Comparison of ENCODE assay signal across 18 mouse cellular contexts in genomic region chr2:173248822-173249221, GRCm38 (mm10). TPM values are rescaled to one million over a fixed set of nuclear protein-coding genes. Genes with fewer than 3 reads are reported as not detected.
"Had no signal": no experiment of that assay in that cellular context is flagged by ENCODE, and none has a peak within 500 bp of the region (broad histone marks: within the 10 kb centered on the region; RNA-seq: fewer than 3 reads in every experiment).

No protein-coding gene starts in this region.

- ATAC-seq: intestine, postnatal 0 days; lung, postnatal 0 days; midbrain, embryonic 15.5 days had no signal

- H3K4me3 ChIP-seq: liver, embryonic 13.5 days; midbrain, embryonic 12.5 days; midbrain, embryonic 15.5 days; neural tube, embryonic 13.5 days; stomach, embryonic 15.5 days had no signal

- H3K36me3 ChIP-seq: liver, embryonic 13.5 days; midbrain, embryonic 12.5 days; midbrain, embryonic 15.5 days; neural tube, embryonic 13.5 days; stomach, embryonic 15.5 days had no signal

- H3K27me3 ChIP-seq: liver, embryonic 13.5 days; midbrain, embryonic 15.5 days; neural tube, embryonic 13.5 days; stomach, embryonic 15.5 days had no signal

- H3K4me1 ChIP-seq: liver, embryonic 13.5 days had no signal

- H3K27ac ChIP-seq: liver, embryonic 13.5 days; midbrain, embryonic 15.5 days had no signal

- H3K9me3 ChIP-seq: liver, embryonic 13.5 days; midbrain, embryonic 12.5 days; midbrain, embryonic 15.5 days; neural tube, embryonic 13.5 days; stomach, embryonic 15.5 days had no signal

- DNase-seq: kidney, adult 2 months; kidney, postnatal 36 days; liver, embryonic 13.5 days; lung, adult 2 months; lung, postnatal 36 days; retina, postnatal 1 day; right cerebral cortex, postnatal 25 days; spleen, adult 18-20 months; thymus, postnatal 25 days had no signal

RNA-seq across cellular contexts. Expression of gene Pmepa1, which starts 27.5 kb away (rescaled TPM):
- total RNA-seq: neutrophil, adult 5-6 weeks had no signal

RNA-seq across cellular contexts. Expression of gene Zbp1, which starts 30.1 kb away (rescaled TPM):
- total RNA-seq: layer of hippocampus, postnatal 14 days; left cerebral cortex, postnatal 25 days had no signal
